Mouse (Mus musculus): ENCODE measurements around the gene Trpv1. TPM values are rescaled to one million over a fixed set of nuclear protein-coding genes. Genes with fewer than 3 reads are reported as not detected.

The Trpv1 gene
- polyA plus RNA-seq, 1 experiment, result not detected

GRCm38 (mm10) chr11:73201021-73201420 lies 33.1 kb upstream of the Trpv1 start:
- Histone ChIP-seq H3K27ac (ENCODE audit: insufficient read depth, low read depth, low read length) (no peak overlapping the region), H3K4me3 (ENCODE audit: insufficient read depth, low read depth, low read length) (no peak overlapping the region), H3K4me1 (ENCODE audit: control insufficient read depth, insufficient read depth, low read length) (peaks cover 6% of the 10 kb centered on the region)
- TF ChIP-seq CTCF (IDR thresholded peaks at IDR 0.05; ENCODE audit: insufficient read depth, low read depth, low read length) (no peak), POLR2A (IDR thresholded peaks at IDR 0.05; ENCODE audit: insufficient read depth, low read depth, low read length) (no peak)
- 55% methylated on average over 2 of the region's 2 CpGs for WGBS

- TF ChIP-seq POLR2A (IDR thresholded peaks at IDR 0.05; ENCODE audit: insufficient read depth, low read depth, low read length), result no peak
- TF ChIP-seq CTCF (IDR thresholded peaks at IDR 0.05; ENCODE audit: insufficient read depth, low read depth, low read length), result no peak
- Histone ChIP-seq H3K4me3 (ENCODE audit: insufficient read depth, low read depth, low read length) (no peak overlapping the region), H3K27ac (ENCODE audit: insufficient read depth, low read depth, low read length) (no peak overlapping the region), H3K4me1 (ENCODE audit: control insufficient read depth, insufficient read depth, low read length) (peaks cover 6% of the 10 kb centered on the region)
- WGBS, result 38% methylated on average over 4 of the region's 4 CpGs
Observed at GRCm38 (mm10) chr11:73201597-73201996, 32.5 kb upstream of the Trpv1 start.

DNA sequence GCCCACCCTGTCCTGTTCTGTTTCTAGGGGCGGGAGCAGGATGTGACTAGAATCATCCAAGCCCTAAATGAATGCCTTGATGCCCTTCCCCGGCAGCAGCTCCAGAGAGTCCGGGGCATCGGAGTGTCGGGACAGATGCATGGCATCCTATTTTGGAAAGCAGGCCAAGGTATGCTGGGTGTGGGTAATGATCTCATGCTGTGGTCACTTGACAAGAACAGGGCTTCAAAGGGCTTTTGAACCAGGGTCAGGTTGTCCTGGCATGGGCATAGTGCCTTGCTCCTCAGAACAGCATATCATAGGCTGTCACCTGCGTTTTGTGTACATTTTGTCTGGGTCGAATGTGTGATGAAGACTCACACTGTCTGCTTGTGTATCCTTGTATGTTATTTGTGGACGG lies 30.2 kb upstream of the Trpv1 start:
- TF ChIP-seq CTCF (IDR thresholded peaks at IDR 0.05; ENCODE audit: insufficient read depth, low read depth, low read length) (no peak), POLR2A (IDR thresholded peaks at IDR 0.05; ENCODE audit: insufficient read depth, low read depth, low read length) (no peak)

DNA sequence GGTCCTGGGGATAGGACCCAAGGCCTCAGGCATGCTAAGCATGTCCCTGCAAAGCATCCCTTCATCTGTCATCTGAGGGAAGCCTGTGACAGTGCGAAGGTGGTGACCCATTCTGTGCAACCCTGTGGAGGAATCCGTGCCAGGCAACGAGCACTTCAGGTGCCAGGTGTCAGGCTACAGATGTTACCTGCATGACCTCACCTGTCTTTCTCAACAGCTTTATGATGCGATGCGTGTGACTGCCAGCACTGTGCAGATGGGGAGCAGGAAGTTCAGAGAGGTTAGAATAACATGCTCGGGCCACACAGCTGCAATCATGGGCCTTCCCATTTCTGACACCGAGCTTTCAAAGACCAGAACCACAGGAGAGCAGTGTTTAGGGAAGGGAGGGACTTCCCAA lies 28.9 kb upstream of the Trpv1 start:
- Histone ChIP-seq H3K4me1 (ENCODE audit: control insufficient read depth, insufficient read depth, low read length) (no peaks in the 10 kb centered on the region; the same call in 1 of the 2 replicates), H3K27ac (ENCODE audit: insufficient read depth, low read depth, low read length) (no peak overlapping the region), H3K4me3 (ENCODE audit: insufficient read depth, low read depth, low read length) (no peak overlapping the region)
- TF ChIP-seq CTCF (IDR thresholded peaks at IDR 0.05; ENCODE audit: insufficient read depth, low read depth, low read length) (no peak), POLR2A (IDR thresholded peaks at IDR 0.05; ENCODE audit: insufficient read depth, low read depth, low read length) (no peak)
- WGBS, result 82% methylated on average over 7 of the region's 7 CpGs

More for the DNA sequence above, 30.2 kb upstream of the Trpv1 start:
- no peak overlapping the region for H3K4me3 ChIP-seq (ENCODE audit: insufficient read depth, low read depth, low read length)
- H3K4me1 ChIP-seq (ENCODE audit: control insufficient read depth, insufficient read depth, low read length), result no peaks in the 10 kb centered on the region; the same call in 1 of the 2 replicates
- 89% methylated on average over 8 of the region's 8 CpGs for WGBS
- no peak overlapping the region for H3K27ac ChIP-seq (ENCODE audit: insufficient read depth, low read depth, low read length)

DNA sequence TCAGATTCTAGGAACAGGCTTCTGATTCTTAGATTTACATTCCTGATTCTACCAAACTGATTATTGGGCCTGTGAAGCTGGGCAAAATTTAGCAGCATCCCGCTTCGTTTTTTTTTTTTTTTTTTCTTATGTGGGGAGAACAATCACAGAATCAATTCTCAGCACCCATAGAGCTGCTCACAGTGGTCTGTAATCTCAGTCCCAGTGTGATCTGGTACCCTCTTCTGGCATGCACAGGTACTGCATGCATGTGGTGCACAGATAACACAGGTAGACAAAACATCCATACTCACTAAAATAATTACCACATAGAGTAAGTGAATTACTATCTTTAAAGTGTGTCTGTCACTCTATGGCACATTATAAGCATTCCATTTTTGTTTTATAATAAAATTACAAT lies 26.5 kb upstream of the Trpv1 start:
- TF ChIP-seq CTCF (IDR thresholded peaks at IDR 0.05; ENCODE audit: insufficient read depth, low read depth, low read length), result no peak
- TF ChIP-seq POLR2A (IDR thresholded peaks at IDR 0.05; ENCODE audit: insufficient read depth, low read depth, low read length), result no peak
- Histone ChIP-seq H3K4me3 (ENCODE audit: insufficient read depth, low read depth, low read length) (no peak overlapping the region), H3K4me1 (ENCODE audit: control insufficient read depth, insufficient read depth, low read length) (no peaks in the 10 kb centered on the region), H3K27ac (ENCODE audit: insufficient read depth, low read depth, low read length) (no peak overlapping the region)
- 88% methylated on average over 2 of the region's 2 CpGs for WGBS

GRCm38 (mm10) chr11:73213956-73214355 lies 20.1 kb upstream of the Trpv1 start:
- Histone ChIP-seq H3K4me3 (ENCODE audit: insufficient read depth, low read depth, low read length) (no peak overlapping the region), H3K4me1 (ENCODE audit: control insufficient read depth, insufficient read depth, low read length) (no peaks in the 10 kb centered on the region), H3K27ac (ENCODE audit: insufficient read depth, low read depth, low read length) (no peak overlapping the region)
- 50% methylated on average over 3 of the region's 3 CpGs for WGBS
- TF ChIP-seq POLR2A (IDR thresholded peaks at IDR 0.05; ENCODE audit: insufficient read depth, low read depth, low read length), result no peak
- no peak for TF ChIP-seq CTCF (IDR thresholded peaks at IDR 0.05; ENCODE audit: insufficient read depth, low read depth, low read length)

- no peak overlapping the region for H3K27ac ChIP-seq (ENCODE audit: insufficient read depth, low read depth, low read length)
- H3K4me1 ChIP-seq (ENCODE audit: control insufficient read depth, insufficient read depth, low read length), result no peaks in the 10 kb centered on the region
- H3K4me3 ChIP-seq (ENCODE audit: insufficient read depth, low read depth, low read length), result no peak overlapping the region
- TF ChIP-seq POLR2A (IDR thresholded peaks at IDR 0.05; ENCODE audit: insufficient read depth, low read depth, low read length) (no peak), CTCF (IDR thresholded peaks at IDR 0.05; ENCODE audit: insufficient read depth, low read depth, low read length) (no peak)
- WGBS, result 70% methylated on average over 2 of the region's 2 CpGs
Observed at GRCm38 (mm10) chr11:73219671-73220070, 14.4 kb upstream of the Trpv1 start.

DNA sequence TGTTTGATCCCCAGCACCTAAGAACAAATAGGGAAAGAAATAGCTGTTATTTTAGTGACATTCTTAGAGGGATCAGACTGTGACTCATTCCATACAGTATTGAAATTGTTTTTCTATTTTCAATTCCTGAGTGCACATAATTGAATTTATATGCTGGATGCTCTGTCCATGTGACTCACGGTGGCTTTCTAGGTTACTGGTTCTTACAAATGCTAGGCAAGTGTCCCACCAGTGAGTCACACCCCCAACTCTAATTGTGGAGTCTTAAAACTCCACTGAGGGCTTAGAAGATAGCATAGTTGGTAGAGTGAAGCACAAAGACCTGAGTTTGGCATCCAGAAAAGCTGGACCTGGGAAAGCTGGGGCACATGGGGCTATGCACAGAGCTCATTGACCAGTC lies 13.4 kb upstream of the Trpv1 start:
- Histone ChIP-seq H3K4me1 (ENCODE audit: control insufficient read depth, insufficient read depth, low read length) (no peaks in the 10 kb centered on the region), H3K27ac (ENCODE audit: insufficient read depth, low read depth, low read length) (no peak overlapping the region), H3K4me3 (ENCODE audit: insufficient read depth, low read depth, low read length) (no peak overlapping the region)
- TF ChIP-seq CTCF (IDR thresholded peaks at IDR 0.05; ENCODE audit: insufficient read depth, low read depth, low read length), result no peak
- WGBS, result 72% methylated on average over 1 of the region's 1 CpGs

- TF ChIP-seq POLR2A (IDR thresholded peaks at IDR 0.05; ENCODE audit: insufficient read depth, low read depth, low read length) (no peak), CTCF (IDR thresholded peaks at IDR 0.05; ENCODE audit: insufficient read depth, low read depth, low read length) (no peak)
- no peak overlapping the region for H3K4me3 ChIP-seq (ENCODE audit: insufficient read depth, low read depth, low read length)
- no peak overlapping the region for H3K27ac ChIP-seq (ENCODE audit: insufficient read depth, low read depth, low read length)
- 45% methylated on average over 5 of the region's 5 CpGs for WGBS
- no peaks in the 10 kb centered on the region for H3K4me1 ChIP-seq (ENCODE audit: control insufficient read depth, insufficient read depth, low read length)
Observed at GRCm38 (mm10) chr11:73222846-73223245, 11.2 kb upstream of the Trpv1 start.

DNA sequence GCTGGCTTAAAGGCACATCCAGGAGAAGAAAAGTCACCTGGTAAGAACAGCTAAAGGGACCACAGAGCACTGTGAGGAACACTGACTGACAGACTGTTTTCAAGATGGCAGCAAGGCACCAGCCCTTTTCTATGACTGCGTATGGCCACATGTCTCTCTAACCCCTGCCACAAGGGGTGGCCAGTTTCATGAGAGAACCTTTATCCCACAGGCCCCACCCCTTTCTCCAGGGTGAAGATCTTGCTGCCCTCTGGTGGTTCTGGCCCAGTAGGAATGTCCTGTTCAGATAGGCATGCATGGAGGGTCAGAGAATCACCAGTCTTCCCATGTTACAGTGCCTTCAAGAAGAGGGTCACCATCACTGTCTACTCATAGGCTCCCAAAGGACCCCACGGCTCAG lies 10.1 kb upstream of the Trpv1 start:
- WGBS, result 80% methylated on average over 2 of the region's 2 CpGs
- TF ChIP-seq CTCF (IDR thresholded peaks at IDR 0.05; ENCODE audit: insufficient read depth, low read depth, low read length), result no peak
- TF ChIP-seq POLR2A (IDR thresholded peaks at IDR 0.05; ENCODE audit: insufficient read depth, low read depth, low read length), result no peak

More for the DNA sequence above, 10.1 kb upstream of the Trpv1 start:
- no peaks in the 10 kb centered on the region for H3K4me1 ChIP-seq (ENCODE audit: control insufficient read depth, insufficient read depth, low read length)
- H3K4me3 ChIP-seq (ENCODE audit: insufficient read depth, low read depth, low read length), result no peak overlapping the region
- H3K27ac ChIP-seq (ENCODE audit: insufficient read depth, low read depth, low read length), result no peak overlapping the region

Measured in olfactory bulb, adult 2 months (tissue).